Mouse (Mus musculus): ENCODE data around the gene Ecel1. TPM values are rescaled to one million over a fixed set of nuclear protein-coding genes. Genes with fewer than 3 reads are reported as not detected.

Ecel1 gene
- total and polyA plus RNA-seq, 2 experiments from 2014 or later, result 0.41 to 2.2 TPM

- ATAC-seq (ENCODE audit: insufficient read depth, low read depth), result no peak
- DNase-seq (ENCODE audit: low spot score), result no peak
- Histone ChIP-seq H3K4me1 (ENCODE audit: control insufficient read depth, insufficient read depth) (no peaks in the 10 kb centered on the region), H3K4me2 (ENCODE audit: low read depth, low read length) (no peak overlapping the region), H3K27ac (ENCODE audit: low read depth) (no peak overlapping the region), H3K27me3 (ENCODE audit: control insufficient read depth, insufficient read depth, low read length) (peaks cover 40% of the 10 kb centered on the region), H3K36me3 (replicated peaks; ENCODE audit: control insufficient read depth, insufficient read depth, low read length) (no peaks in the 10 kb centered on the region), H3K9ac (replicated peaks; ENCODE audit: low read depth, low read length) (no peak overlapping the region), H3K9me3 (replicated peaks; ENCODE audit: control insufficient read depth, low read length) (no peaks in the 10 kb centered on the region), H3K4me3 (ENCODE audit: low read depth, low read length) (no peak overlapping the region)
- WGBS, result 28% methylated on average over 5 of the region's 5 CpGs
- TF ChIP-seq CTCF (IDR thresholded peaks at IDR 0.05; ENCODE audit: low read depth), result no peak
- TF ChIP-seq EP300 (IDR thresholded peaks at IDR 0.05; ENCODE audit: low read depth), result no peak
Observed at GRCm38 (mm10) chr1:87180896-87181295, 24.6 kb upstream of the Ecel1 start.

DNA sequence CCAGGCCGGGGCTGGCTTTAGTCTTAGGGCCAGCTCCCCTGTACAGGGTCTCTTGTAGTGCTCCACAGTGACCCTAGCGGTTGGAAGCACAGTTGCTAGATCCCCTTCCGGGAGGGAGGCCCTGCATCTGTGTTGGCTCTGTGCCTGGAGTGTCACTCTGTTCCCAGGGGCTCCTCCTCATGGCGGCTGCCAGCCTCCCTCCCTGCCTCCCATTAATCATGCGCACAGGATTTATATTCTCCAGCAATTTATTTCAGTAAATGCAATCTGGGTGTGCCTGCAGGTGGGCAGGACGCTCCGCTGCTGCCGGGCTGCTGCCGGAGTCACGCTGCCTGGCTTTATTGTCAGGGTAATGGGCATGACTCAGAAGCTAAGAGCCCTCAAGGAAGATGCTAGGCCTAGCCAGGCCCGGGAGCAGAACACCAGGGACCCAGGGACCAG is 19.6 kb upstream of the Ecel1 start:
- 20% methylated on average over 11 of the region's 11 CpGs for WGBS
- Histone ChIP-seq H3K27me3 (ENCODE audit: control insufficient read depth, insufficient read depth, low read length) (peaks cover 46% of the 10 kb centered on the region), H3K9me3 (replicated peaks; ENCODE audit: control insufficient read depth, low read length) (no peaks in the 10 kb centered on the region), H3K36me3 (replicated peaks; ENCODE audit: control insufficient read depth, insufficient read depth, low read length) (no peaks in the 10 kb centered on the region), H3K9ac (replicated peaks; ENCODE audit: low read depth, low read length) (no peak overlapping the region), H3K4me1 (ENCODE audit: control insufficient read depth, insufficient read depth) (no peaks in the 10 kb centered on the region), H3K4me3 (ENCODE audit: low read depth, low read length) (no peak overlapping the region), H3K4me2 (ENCODE audit: low read depth, low read length) (no peak overlapping the region), H3K27ac (ENCODE audit: low read depth) (no peak overlapping the region)
- ATAC-seq (ENCODE audit: insufficient read depth, low read depth) (peak; percentile 68), DNase-seq (ENCODE audit: low spot score) (peak; percentile 80)
- TF ChIP-seq CTCF (IDR thresholded peaks at IDR 0.05; ENCODE audit: low read depth), result peak; percentile 45
- TF ChIP-seq EP300 (IDR thresholded peaks at IDR 0.05; ENCODE audit: low read depth), result no peak

- 23% methylated on average over 28 of the region's 28 CpGs for WGBS
- peak; percentile 49 for ATAC-seq (ENCODE audit: insufficient read depth, low read depth)
- no peaks in the 10 kb centered on the region for H3K36me3 ChIP-seq (replicated peaks; ENCODE audit: control insufficient read depth, insufficient read depth, low read length)
Observed at GRCm38 (mm10) chr1:87174006-87174955, 18.0 kb upstream of the Ecel1 start.

GRCm38 (mm10) chr1:87172316-87172715 is 16.0 kb upstream of the Ecel1 start:
- Histone ChIP-seq H3K27ac (ENCODE audit: low read depth) (no peak overlapping the region), H3K4me3 (ENCODE audit: low read depth, low read length) (no peak overlapping the region), H3K9ac (replicated peaks; ENCODE audit: low read depth, low read length) (no peak overlapping the region), H3K9me3 (replicated peaks; ENCODE audit: control insufficient read depth, low read length) (no peaks in the 10 kb centered on the region), H3K36me3 (replicated peaks; ENCODE audit: control insufficient read depth, insufficient read depth, low read length) (no peaks in the 10 kb centered on the region), H3K4me1 (ENCODE audit: control insufficient read depth, insufficient read depth) (no peaks in the 10 kb centered on the region), H3K4me2 (ENCODE audit: low read depth, low read length) (no peak overlapping the region), H3K27me3 (ENCODE audit: control insufficient read depth, insufficient read depth, low read length) (peaks cover 74% of the 10 kb centered on the region)
- ATAC-seq (ENCODE audit: insufficient read depth, low read depth), result no peak
- WGBS, result 53% methylated on average over 9 of the region's 9 CpGs
- no peak for DNase-seq (ENCODE audit: low spot score)
- TF ChIP-seq EP300 (IDR thresholded peaks at IDR 0.05; ENCODE audit: low read depth) (no peak), CTCF (IDR thresholded peaks at IDR 0.05; ENCODE audit: low read depth) (no peak)

More at GRCm38 (mm10) chr1:87174006-87174955, 18.0 kb upstream of the Ecel1 start:
- H3K9ac ChIP-seq (replicated peaks; ENCODE audit: low read depth, low read length), result no peak overlapping the region
- no peaks in the 10 kb centered on the region for H3K4me1 ChIP-seq (ENCODE audit: control insufficient read depth, insufficient read depth)
- no peak overlapping the region for H3K4me3 ChIP-seq (ENCODE audit: low read depth, low read length)
- H3K9me3 ChIP-seq (replicated peaks; ENCODE audit: control insufficient read depth, low read length), result no peaks in the 10 kb centered on the region
- peak; percentile 48 for DNase-seq (ENCODE audit: low spot score)
- H3K27ac ChIP-seq (ENCODE audit: low read depth), result no peak overlapping the region
- TF ChIP-seq CTCF (IDR thresholded peaks at IDR 0.05; ENCODE audit: low read depth) (peak; percentile 64), EP300 (IDR thresholded peaks at IDR 0.05; ENCODE audit: low read depth) (no peak)
- peaks cover 58% of the 10 kb centered on the region for H3K27me3 ChIP-seq (ENCODE audit: control insufficient read depth, insufficient read depth, low read length)
- no peak overlapping the region for H3K4me2 ChIP-seq (ENCODE audit: low read depth, low read length)

- no peaks in the 10 kb centered on the region for H3K9me3 ChIP-seq (replicated peaks; ENCODE audit: control insufficient read depth, low read length)
- no peak overlapping the region for H3K4me2 ChIP-seq (ENCODE audit: low read depth, low read length)
- no peaks in the 10 kb centered on the region for H3K4me1 ChIP-seq (ENCODE audit: control insufficient read depth, insufficient read depth)
- ATAC-seq (ENCODE audit: insufficient read depth, low read depth) (no peak), DNase-seq (ENCODE audit: low spot score) (no peak)
- 79% methylated on average over 1 of the region's 1 CpGs for WGBS
- no peaks in the 10 kb centered on the region for H3K36me3 ChIP-seq (replicated peaks; ENCODE audit: control insufficient read depth, insufficient read depth, low read length)
- H3K4me3 ChIP-seq (ENCODE audit: low read depth, low read length), result no peak overlapping the region
- no peak overlapping the region for H3K27ac ChIP-seq (ENCODE audit: low read depth)
- H3K27me3 ChIP-seq (ENCODE audit: control insufficient read depth, insufficient read depth, low read length), result peaks cover 77% of the 10 kb centered on the region
- H3K9ac ChIP-seq (replicated peaks; ENCODE audit: low read depth, low read length), result no peak overlapping the region
- TF ChIP-seq EP300 (IDR thresholded peaks at IDR 0.05; ENCODE audit: low read depth) (no peak), CTCF (IDR thresholded peaks at IDR 0.05; ENCODE audit: low read depth) (no peak)
Observed at GRCm38 (mm10) chr1:87171312-87171711, 15.0 kb upstream of the Ecel1 start.
